Mouse (Mus musculus) ES-CJ7 (cell line): ENCODE data around the gene Eps15.

Source experiments
- DNase-seq: peaks from one replicate; pipeline ENCODE4 v3.0.0; 2011; ENCODE audit warnings: low read depth, low spot score

Gene Eps15

GRCm38 (mm10) chr4:109279689-109280458, at the start of gene Eps15:
Gene Eps15, plus strand, starts transcription at chr4:109280268.
- DNase-seq = peak; percentile 89

DNA sequence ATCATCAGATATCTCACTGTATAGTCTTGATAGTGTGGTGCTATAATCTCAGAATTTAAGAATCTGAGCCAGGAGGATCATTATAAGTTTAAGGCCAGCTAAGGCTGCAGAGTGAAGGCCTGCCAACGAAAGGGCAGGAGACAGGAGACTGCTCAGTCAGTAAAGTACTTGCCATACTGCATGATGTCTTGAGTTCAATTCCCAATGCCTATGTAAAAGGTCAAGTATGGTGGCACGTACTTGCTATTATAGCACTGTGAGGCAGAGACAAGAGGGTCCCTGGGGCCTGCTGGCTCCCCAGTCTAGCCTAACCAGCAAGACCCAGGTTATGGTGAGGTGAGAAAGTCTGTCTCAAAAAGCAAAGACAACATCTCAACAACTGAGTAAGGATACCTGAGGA, 45.9 kb upstream of the Eps15 start, which contains the start of gene Calr4:
Gene Calr4 (plus strand): TSS at position 301 of the 400 bp plus-strand sequence.
- no peak for DNase-seq

DNA sequence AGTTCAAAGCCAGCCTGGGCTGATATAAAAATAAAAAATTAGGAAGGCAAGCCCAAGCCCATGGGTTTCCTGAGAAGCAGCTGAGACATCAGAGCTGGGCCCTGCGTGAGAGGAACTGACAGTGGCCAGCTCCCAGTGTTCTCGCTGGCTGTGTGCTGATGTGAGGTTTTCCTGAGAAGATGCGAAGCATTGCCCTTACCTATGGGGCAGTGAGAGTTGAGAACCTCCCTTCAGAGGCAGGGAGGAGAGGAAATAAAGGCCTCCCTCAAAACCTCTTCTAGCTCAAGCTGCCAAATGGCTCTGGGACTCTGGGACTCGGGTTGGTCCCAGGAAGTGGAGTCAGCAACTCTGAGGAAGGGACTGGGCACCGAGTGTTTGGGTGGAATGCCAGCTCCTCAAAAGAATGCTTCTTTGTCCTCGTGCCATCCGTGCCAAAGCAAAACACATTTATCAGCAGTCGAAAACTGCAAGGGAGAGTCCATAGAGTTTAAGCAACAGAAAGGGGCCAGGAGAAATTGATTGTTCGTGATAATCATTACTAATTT, 45.2 kb upstream of the Eps15 start:
- DNase-seq = no peak

GRCm38 (mm10) chr4:109236186-109236879, 43.7 kb upstream of the Eps15 start:
- DNase-seq = no peak

DNA sequence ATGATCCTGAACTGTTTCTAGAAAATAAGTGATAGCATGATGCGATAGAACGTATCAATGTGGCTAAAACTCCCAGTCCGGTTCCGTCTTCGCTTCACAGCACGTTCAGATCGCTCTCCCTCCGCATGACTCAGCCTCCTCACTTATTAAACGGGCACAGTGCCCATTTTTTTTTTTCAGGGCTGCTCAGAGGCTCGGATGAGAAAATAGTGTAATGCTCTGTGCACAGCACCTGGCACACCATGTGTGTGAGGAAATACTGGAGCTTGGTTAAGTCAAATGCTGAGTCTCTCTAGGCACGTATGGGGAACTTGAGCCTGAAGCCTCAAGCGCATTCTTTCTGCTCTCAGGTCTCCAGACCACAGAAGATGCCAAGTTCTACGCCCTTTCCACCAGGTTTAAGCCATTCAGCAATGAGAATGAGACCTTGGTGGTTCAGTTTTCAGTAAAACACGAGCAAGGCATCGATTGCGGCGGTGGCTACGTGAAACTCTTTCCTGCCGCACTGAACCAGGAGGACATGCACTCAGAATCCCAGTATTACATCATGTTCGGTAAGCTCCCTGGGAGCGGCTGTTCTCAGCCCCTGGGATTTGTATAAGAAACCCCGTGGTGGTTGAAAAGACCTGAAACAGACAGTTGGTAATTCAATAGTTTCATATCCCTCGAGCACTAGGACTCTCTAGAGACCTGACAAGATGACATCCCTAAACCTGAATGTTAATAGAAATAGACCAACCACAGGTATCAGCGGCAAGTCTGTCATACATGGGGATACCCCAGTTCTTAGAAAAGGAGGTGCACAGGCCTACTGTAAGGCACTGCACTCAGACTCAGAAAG, 41.4 kb upstream of the Eps15 start:
- no peak for DNase-seq

GRCm38 (mm10) chr4:109241221-109241620, 38.8 kb upstream of the Eps15 start:
- no peak for DNase-seq

GRCm38 (mm10) chr4:109241934-109242333, 38.1 kb upstream of the Eps15 start:
- DNase-seq = no peak

- peak; percentile 59 for DNase-seq
Observed at GRCm38 (mm10) chr4:109244506-109244905, 35.6 kb upstream of the Eps15 start.

GRCm38 (mm10) chr4:109245016-109245620, 35.0 kb upstream of the Eps15 start:
- no peak for DNase-seq

- DNase-seq = peak; percentile 76
Observed at GRCm38 (mm10) chr4:109251605-109252004, 28.5 kb upstream of the Eps15 start.

GRCm38 (mm10) chr4:109252199-109252598, 27.9 kb upstream of the Eps15 start:
- no peak for DNase-seq

- DNase-seq = no peak
Observed at GRCm38 (mm10) chr4:109253664-109254151, 26.4 kb upstream of the Eps15 start.

DNA sequence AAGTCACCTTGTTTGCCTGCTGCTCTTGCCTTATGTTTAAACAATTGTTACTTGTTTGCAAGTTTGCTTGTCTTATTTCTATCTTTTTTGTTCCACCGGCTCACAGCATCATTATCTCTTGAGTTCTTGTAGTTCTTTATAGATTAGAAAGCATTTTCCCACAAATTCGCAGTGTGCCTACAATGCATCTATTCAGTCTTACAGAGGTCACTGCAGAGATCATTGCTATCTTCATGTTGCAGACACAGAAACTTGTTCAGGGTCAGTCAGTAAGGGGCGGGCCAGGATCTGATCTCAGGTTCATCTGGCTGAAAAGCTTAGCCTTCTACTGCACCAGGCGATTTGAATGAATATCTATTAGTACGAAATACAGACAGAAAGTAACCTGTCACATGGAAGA, 25.6 kb upstream of the Eps15 start:
- DNase-seq = no peak

DNA sequence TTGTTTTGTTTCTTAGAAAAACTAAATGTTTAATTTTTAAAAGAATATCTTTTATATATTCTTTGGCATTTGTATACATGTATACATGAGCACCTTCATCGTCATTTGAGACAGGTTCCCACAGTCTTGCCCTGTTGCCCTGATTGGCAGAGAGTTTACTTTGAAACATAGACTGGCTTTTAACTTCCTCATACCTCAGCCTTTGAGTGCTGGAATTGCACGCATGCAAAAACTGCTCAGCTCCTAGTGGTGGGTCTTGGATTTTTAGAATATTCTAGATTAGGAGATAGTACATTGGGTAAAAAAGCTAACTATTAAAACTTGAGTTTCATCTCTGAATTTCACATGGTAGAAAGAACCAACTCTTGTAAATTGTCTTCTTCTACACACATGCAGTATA, 24.7 kb upstream of the Eps15 start:
- DNase-seq = no peak

DNA sequence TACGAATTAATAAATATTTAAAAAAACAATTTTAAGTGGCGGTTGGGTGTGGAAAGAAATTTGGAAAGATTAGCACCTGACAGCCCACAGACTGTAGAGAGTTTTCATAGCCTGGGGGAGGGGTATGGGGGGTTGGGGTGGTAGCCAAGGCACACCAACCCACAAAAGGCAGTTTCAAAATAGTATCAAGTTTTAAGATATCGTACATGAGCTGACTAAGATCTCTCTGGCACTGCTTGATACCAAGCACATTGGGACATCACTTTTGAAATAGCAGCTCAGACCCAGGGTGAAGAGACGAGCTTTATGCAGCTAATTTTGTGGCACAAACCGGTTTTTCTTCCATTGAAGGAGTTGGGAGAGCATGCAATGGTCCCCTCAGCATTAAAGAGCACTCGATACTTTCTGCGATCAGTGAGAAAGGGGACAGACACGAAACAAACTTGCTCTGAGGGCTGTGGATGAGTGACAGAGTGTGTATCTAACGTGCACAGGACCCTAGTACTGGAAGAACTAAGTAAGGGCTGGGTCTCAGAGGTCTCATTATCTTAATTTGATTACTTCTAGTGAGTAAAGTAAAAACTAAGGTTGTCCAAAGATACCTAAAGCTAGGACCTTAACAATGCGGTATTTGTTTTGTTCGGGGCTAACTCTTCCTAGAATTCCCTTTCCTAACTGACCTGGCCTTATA, 24.2 kb upstream of the Eps15 start:
- DNase-seq = no peak

GRCm38 (mm10) chr4:109256791-109257190, 23.3 kb upstream of the Eps15 start:
- DNase-seq = no peak

DNA sequence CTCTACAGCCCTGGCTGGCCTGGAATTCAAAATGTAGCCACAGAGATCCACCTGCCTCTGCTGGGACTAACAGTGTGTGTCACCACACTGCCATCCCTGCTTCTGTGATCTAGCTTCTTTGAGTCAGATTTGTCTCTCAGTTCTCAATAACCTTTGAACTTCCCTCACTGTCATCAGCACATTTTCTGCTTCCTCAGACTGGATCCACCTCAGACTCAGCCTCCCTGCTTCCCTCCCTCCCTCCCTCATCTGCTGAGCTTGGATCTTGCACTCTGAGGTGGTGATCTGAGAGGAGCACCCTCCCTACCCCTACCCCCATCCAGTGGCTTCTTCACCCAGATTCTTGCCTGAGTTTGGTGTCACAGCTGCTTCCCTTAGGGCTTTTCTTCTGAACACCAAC, 22.4 kb upstream of the Eps15 start:
- no peak for DNase-seq

GRCm38 (mm10) chr4:109262068-109262467, 18.0 kb upstream of the Eps15 start:
- no peak for DNase-seq

- DNase-seq = no peak
Observed at GRCm38 (mm10) chr4:109266056-109266455, 14.0 kb upstream of the Eps15 start.

DNA sequence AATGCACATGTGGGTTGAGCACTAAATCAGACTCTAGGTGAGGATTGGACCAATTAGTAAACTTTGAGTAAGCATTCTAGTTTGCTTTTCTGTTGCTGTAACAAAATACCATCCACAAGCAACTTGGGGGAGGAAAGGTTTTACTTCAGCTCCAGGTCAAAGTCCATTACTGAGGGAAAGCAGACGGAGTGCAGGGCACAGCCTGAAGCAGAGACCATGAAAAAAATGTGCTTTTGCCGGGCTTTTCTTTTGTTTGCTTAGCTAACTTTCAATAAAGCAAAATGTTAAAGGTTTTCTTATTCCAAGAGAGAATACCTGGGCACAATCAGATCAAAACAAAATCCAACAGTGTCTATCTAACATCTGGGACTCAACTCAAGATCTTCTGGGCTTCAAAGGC, 13.3 kb upstream of the Eps15 start:
- no peak for DNase-seq

DNA sequence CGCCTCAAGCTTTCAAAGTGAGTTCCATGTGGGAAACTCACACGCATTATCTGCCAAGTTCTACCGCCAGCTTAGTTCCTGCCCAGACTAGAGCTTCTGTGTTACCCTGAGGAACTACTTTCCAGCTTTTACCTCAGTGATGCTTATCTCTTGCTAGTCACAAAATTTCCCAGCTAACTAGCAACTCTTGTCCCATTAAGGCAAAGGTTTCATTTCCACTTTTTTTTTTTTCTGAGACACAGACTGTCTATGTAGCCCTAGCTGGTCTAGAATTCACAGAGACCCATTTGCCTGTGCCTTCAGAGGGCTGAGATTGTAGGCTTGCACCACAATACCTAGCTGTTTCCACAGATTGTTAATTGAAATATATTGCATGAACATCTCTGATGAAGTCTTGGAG, 12.6 kb upstream of the Eps15 start:
- no peak for DNase-seq
